Mouse (Mus musculus): Measurements from ENCODE around the gene Agap1.

Agap1 gene

GRCm38 (mm10) chr1:89576985-89577384 lies 122.4 kb downstream of the Agap1 start:
- peak; percentile 49 for DNase-seq (ENCODE audit: low read depth)

- no peak for DNase-seq (ENCODE audit: low read depth)
Measured at GRCm38 (mm10) chr1:89580031-89580998, 125.7 kb downstream of the Agap1 start.

GRCm38 (mm10) chr1:89580999-89581765 lies 126.6 kb downstream of the Agap1 start:
- no peak for DNase-seq (ENCODE audit: low read depth)

GRCm38 (mm10) chr1:89581766-89582125 lies 127.1 kb downstream of the Agap1 start:
- no peak for DNase-seq (ENCODE audit: low read depth)

- DNase-seq (ENCODE audit: low read depth), result no peak
Measured at GRCm38 (mm10) chr1:89583369-89583768, 128.8 kb downstream of the Agap1 start.

- DNase-seq (ENCODE audit: low read depth), result no peak
Measured at GRCm38 (mm10) chr1:89586991-89587683, 132.5 kb downstream of the Agap1 start.

GRCm38 (mm10) chr1:89588154-89588553 lies 133.5 kb downstream of the Agap1 start:
- DNase-seq (ENCODE audit: low read depth), result no peak

- no peak for DNase-seq (ENCODE audit: low read depth)
Measured at GRCm38 (mm10) chr1:89590994-89591393, 136.4 kb downstream of the Agap1 start.

- DNase-seq (ENCODE audit: low read depth), result no peak
Measured at GRCm38 (mm10) chr1:89593219-89593618, 138.6 kb downstream of the Agap1 start.

GRCm38 (mm10) chr1:89594999-89595398 lies 140.4 kb downstream of the Agap1 start:
- DNase-seq (ENCODE audit: low read depth), result no peak

- peak; percentile 62 for DNase-seq (ENCODE audit: low read depth)
Measured at GRCm38 (mm10) chr1:89595421-89595820, 140.8 kb downstream of the Agap1 start.

- no peak for DNase-seq (ENCODE audit: low read depth)
Measured at GRCm38 (mm10) chr1:89596223-89596622, 141.6 kb downstream of the Agap1 start.

- no peak for DNase-seq (ENCODE audit: low read depth)
Measured at GRCm38 (mm10) chr1:89598906-89599305, 144.3 kb downstream of the Agap1 start.

- DNase-seq (ENCODE audit: low read depth), result no peak
Measured at GRCm38 (mm10) chr1:89599983-89600741, 145.6 kb downstream of the Agap1 start.

- no peak for DNase-seq (ENCODE audit: low read depth)
Measured at GRCm38 (mm10) chr1:89601349-89601748, 146.7 kb downstream of the Agap1 start.

- DNase-seq (ENCODE audit: low read depth), result no peak
Measured at GRCm38 (mm10) chr1:89602879-89603278, 148.3 kb downstream of the Agap1 start.

GRCm38 (mm10) chr1:89606612-89607011 lies 152.0 kb downstream of the Agap1 start:
- no peak for DNase-seq (ENCODE audit: low read depth)

GRCm38 (mm10) chr1:89608766-89609165 lies 154.2 kb downstream of the Agap1 start:
- DNase-seq (ENCODE audit: low read depth), result no peak

GRCm38 (mm10) chr1:89609964-89610363 lies 155.4 kb downstream of the Agap1 start:
- DNase-seq (ENCODE audit: low read depth), result no peak

GRCm38 (mm10) chr1:89611521-89611920 lies 156.9 kb downstream of the Agap1 start:
- no peak for DNase-seq (ENCODE audit: low read depth)

- no peak for DNase-seq (ENCODE audit: low read depth)
Measured at GRCm38 (mm10) chr1:89613234-89613870, 158.7 kb downstream of the Agap1 start.

All from fibroblast of lung, adult 2 months (primary cell).